Mouse (Mus musculus): ENCODE measurements around the gene Krt7.

The Krt7 gene

DNA sequence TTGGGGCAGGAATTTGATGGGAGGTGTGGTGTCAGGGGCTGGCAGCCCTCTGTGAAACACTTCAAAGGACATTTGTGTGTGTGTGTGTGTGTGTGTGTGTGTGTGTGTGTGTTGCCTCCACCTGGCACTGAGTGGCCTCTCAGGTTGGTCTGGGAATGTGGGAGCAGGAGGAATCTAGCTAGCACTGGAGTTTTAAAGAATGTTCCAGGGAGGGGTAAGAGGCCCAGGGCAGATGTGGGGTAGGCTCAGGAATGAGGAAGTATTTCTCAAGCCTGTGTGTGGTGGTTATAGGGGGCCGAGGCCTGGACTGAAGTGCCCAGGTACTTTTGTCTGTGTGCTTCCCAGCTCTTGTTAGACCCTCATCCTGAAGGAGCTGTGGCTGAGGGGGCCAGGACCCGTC is at the start of gene Krt7:
TSS of gene Krt7 (plus strand) at position 269 of the 400 bp plus-strand sequence.
- no peak for DNase-seq (ENCODE audit: low read depth, low spot score)

DNA sequence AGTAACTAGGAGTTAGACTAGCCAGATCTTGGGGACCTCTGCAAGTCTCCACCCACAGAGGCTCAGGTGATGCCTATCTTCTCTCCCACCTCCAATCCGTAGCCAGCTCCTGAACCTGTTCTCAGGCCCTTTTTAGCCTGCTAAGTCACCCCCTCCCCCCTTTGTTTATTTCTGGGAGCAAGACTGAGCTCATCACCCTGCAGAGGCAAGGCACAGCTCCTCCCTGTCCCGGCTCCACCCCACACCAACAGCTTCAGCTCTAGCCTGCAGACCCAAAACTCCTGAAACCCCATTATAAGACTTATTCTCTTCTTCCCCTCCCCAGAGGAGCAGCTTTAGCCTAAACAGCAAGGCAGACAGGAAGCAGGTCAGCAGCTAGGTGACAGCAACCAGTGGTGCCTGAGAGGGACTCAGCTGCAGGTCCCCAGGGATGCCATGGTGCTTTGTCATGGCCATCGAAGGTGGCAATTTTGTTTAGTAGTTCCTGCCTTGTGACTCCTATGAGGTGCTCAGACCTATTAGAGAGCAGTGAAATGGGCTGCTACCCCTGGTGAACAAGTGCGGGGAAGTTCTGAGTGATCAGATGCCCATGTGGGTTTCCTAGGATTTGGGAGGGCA is 48.3 kb upstream of the Krt7 start:
- DNase-seq (ENCODE audit: low read depth, low spot score), result no peak

DNA sequence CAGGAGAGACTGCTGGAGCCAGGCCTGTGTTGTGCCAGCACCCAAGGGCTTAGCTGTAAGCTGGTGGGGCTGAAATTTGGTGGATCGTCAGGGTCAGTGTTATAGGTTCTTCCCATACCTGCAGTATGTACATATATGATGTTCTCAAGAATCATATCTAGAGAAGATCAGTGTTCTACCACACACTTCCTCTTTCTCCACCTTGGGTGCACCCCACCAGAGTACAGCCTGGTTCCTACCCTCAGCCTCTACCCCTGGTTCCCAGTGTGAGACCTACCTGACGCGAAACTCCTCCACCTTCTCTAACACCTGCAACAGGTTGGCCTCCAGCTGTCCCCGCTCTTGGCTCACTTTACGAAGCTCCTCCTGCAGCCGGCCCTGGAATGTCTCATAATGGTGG is 46.9 kb upstream of the Krt7 start:
- no peak for DNase-seq (ENCODE audit: low read depth, low spot score)

DNA sequence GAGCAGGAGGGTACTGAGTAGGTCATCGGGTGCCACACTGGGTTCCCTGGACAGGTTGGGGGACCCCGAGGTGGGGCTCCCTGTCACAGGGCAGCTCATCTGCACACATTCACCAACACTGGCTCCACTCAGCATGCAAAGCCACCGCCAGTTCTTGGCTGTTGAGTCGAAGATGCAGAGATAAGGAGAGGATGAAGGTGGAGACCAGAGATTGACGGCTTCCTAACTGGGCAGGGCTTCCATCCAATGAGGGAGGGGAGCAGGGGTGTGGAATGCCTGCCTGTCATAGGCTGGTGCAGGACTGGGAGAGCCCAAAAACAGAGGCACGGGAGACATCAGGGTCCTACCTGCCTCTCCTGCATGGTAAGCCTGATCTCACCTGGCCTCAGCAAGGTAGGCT is 46.4 kb upstream of the Krt7 start:
- no peak for DNase-seq (ENCODE audit: low read depth, low spot score)

DNA sequence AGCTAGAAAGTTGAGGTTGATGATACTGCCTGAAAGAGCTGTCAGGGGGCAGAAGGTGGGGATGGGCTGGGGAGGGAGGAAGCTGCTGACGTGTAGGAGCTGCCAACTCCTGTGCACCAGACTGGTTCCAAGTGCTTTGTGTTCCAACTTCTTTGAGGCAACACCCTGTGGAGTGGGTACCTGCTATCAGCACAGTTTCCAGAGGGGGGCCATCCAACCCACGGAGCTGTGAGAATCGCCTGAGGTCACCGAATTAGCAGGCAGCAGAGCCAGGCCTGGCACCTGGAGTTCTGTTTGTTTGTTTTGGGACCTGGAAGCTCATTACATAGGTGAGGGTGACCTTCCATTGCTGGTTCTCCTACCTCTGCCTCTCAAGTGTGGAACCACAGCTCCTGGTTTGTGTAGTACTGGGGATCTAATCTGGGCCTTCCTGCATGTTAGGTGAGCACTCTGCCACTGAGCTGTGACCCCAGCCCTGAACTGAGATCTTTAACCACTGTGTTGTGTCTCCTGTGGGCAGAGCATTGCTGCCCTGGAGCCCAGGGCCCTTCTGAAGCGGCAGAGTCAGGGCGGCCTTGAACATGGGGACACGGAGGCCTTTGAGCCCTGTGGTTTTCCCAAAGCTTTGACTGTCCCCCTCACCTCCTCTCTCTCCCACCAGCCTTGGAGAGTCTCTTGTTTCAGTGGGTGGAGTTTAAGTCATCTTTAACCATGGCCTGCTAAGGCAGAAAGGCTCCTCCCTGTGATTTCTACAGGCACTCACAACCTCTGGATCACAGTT is 45.8 kb upstream of the Krt7 start:
- no peak for DNase-seq (ENCODE audit: low read depth, low spot score)

DNA sequence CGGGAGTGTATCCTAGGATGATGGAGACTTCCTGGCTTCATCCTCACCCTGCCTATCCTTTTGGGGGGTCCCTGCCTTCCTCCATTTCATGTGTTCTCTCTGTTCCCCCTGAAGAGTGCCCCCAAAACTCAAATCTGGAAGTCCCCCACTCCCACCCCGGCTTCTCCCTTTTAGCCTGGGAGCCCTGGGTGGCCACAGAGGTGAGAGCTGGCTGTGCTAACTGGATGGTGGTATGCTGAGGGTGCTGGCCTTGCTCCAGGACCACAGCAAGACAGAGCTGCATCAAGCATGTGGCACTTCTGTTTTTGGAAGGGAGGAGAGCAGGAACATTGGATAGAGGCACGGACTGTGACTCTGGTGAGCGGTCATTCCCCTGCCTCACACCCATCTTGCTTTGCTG is 45.1 kb upstream of the Krt7 start:
- DNase-seq (ENCODE audit: low read depth, low spot score), result no peak

DNA sequence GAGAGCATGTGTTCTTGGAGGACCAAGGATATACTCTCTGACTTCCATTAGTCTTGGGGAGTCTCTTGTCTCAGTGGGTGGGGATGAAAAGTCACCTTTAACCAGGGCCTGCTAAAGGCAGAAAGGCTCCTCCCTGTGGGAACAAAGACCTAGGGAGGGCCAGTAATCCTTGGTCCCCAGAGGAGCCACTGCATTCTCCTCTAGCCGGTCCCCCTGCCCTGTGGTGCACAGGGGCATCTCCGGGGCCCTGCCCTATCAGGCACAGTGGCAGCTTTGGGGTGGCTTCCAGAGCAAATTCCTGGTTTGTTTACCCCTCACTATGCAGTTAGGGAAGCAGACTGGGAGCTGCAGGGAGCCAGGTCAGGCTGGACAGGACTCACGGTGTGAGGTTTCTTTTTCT is 44.4 kb upstream of the Krt7 start:
- no peak for DNase-seq (ENCODE audit: low read depth, low spot score)

DNA sequence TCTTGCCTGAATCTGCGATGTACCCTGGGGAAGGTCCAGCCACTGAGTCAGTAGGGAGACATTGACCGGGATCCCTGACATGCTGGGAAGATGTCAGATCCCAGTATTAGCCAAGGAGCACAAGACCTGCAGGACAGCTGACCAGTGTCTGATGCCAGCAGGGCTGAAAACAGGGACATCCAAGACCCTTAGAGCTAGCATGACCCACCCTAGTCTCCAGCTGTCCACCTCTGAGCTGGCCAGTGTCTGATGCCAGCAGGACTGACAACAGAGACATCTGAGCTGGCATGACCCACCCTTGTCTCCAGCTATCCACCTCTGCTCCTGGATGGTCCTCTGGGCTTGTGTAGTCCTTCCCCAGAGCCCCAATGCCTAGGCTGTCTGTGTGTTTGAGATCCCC is 43.9 kb upstream of the Krt7 start:
- DNase-seq (ENCODE audit: low read depth, low spot score), result no peak

DNA sequence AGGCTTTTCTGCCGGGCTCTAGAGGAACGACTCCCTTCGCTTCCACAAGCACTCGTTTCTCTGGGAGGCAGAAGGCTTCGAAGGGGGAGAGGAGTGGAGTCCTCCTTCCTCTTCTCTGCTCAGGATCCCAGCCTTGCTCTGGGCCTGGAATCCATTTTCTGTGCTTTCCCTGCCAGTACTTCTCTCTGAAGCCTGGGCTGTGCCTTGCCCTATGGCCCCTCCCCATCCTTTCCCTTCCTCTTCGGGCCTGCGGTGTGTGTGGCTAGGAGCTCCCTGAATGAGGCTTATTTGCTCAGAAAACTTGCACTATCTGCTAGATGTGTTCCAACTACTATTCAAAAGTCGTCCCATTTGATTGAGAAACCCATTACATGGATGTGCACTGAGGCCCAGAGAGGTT is 43.3 kb upstream of the Krt7 start:
- DNase-seq (ENCODE audit: low read depth, low spot score), result no peak

DNA sequence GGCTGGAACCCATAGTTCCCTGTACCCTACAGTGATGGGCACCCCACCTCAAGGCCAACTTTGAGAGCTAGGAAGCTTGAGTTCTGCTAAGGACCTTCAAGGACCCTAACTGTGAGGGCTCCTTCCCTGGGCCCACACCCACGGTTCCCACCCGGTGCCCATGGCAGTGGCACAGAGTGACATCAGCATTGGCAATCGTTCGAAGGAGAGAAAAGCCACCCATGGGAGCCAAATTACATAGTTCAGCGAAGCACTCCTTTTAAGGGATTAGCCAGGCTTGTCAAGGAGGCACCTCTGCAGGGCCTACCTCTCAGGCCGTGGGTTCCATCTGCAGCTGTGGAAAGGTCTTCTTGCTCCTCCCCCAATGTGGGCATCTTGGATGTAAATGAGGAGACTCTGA is 42.8 kb upstream of the Krt7 start:
- no peak for DNase-seq (ENCODE audit: low read depth, low spot score)

DNA sequence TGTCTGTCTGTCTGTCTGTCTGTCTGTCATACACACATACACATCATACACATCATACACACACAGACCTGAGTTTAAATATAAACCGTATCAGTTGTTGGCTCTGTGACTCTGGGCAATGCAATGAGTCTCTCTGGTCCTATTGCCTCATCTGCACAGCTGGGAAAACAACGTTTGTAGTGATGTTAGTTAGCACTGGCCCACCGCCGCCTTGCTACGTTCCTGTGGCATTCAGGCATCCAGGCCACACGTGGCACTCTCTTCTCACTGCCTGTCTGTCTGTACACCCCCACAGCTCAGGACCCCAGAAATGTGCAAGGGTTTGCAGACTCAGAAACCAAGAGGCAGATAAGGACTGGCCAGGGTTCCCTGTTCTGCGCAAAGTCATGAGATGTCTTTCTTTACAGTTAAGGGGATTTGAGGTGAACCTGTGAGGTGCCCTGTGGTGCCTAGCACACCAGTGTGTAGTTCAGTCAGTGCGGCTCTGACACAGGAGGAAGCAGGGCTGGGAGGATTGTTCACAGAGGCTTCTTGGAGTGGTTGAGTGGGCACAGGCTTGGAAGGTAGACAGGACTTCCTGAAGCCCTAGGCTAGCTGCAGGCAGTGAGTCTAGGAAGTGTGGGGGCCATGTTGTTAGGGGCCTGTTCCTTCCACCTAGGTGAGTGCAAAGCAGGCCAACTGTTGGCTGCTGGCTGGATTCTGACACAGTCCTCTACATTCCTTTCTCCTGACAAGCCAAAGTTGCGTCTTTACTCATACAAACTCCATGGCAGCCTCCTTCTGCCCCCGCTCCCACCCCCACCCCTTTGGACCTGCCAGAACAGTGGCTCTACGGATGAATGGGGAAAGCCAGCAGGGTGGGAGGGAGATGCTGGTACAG is 42.1 kb upstream of the Krt7 start:
- DNase-seq (ENCODE audit: low read depth, low spot score), result no peak

DNA sequence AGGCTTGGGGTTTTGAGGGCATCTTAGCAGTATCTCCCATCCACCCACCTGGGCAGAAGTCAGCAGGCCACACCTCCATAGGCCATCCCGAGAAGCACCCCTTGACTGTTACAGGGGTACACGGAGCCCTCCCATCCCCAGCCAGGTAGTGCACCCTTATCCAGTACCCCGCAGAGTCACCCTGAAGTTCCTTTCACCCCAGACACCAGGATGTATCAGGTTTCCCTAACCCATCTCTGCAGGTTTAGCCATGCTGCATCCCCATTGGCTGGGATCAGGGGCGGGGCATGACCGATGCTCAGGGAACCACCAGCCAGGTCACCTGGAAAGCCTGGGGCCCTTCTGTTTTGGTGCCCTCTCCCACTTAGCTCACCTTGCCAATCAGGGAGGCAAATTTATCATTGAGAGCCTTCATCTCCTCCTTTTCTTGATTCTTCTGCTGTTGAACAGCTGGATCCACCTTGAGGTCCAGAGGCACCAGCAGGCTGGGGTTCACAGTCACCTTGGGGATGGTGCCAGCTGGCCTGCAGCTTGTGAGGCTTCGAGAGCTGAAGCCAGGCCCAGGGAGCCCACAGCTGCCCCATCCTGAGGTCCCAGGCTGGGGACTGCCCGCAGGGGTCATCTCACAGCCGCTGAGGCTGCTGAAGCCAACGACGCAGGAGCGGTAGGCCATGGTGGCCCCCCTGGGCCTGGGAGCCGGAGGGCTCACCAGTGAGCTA is 41.3 kb upstream of the Krt7 start:
- no peak for DNase-seq (ENCODE audit: low read depth, low spot score)

DNA sequence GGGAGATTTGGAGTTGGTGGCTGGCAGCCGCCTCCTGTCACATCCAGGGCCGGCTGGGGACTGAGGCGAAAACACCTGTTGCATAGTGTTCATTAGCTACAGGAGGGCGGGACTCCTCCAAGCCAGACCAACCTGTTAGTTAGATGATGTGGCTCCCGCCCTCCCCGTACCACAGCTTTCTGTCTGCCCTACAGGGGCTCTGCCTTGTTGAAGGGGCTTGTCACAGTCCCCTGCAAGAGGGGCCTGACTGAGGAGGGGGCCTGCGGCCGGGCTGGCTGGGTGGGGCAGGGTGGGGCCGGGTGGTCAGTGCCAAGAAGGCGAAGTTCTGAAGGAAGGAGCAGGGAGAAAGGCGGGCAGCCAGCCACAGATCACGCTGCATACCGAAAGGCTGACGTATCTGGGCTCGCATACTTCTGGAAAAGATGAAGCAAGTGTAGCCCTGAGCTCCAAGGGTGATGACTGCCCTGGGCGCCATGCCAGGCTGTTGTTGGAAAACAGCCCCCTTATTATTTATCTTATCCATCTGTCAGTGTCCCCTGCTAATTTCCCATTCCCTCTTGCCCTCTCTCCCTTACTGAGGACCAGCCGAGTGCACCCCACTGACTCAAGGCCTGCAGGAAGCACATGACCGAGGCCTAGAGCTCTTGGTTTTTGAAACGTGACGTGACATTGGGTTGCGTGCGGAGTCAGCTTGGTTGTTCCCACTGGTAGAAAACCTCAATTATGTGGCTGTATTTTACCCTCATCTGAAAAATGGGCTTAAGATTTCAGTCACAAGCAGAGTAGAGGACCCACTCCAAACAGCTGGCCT is 40.5 kb upstream of the Krt7 start, which contains the start of gene Krt80:
TSS of gene Krt80 (minus strand) at position 62 of the 811 bp plus-strand sequence.
- DNase-seq (ENCODE audit: low read depth, low spot score), result no peak

DNA sequence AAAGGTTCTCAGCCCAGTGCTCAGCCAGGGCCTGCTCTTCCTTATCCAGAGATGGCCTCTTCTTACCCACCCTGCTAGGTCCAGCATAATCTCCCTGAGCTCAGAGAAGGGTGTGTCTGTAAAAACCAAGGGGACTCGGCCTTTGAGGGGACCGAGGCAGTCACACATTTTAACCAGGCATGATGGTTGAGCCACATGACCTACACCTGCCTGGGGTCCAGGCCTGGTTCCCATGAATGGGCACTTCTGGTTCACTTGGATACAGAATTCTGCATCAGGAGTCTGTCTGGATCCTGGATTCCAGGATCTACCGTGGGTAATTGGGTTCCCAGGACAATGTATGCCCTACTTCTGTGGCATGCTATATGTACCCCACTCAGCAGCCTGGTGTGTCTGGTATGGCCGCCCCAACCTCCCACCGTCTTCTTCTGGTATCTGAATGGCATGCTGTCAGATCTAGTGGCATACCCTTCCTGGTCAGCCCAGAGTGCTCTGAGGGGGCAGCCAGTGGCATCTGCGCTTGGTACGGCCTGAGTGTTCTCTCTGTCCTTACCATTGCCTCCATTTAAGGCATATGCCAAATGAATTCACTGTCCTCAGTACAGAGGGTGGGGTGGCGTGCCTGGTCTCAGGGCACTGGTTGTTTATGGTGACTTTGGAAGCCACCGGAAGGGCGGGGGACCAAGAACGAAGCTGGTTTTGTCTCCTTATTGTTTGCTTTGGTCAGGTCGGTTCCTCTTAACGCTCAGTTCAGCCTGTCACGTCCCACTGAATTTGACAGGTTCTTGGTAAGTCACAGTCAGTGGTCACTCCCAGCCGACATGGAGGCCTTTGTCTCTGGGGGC is 39.5 kb upstream of the Krt7 start:
- DNase-seq (ENCODE audit: low read depth, low spot score), result no peak

DNA sequence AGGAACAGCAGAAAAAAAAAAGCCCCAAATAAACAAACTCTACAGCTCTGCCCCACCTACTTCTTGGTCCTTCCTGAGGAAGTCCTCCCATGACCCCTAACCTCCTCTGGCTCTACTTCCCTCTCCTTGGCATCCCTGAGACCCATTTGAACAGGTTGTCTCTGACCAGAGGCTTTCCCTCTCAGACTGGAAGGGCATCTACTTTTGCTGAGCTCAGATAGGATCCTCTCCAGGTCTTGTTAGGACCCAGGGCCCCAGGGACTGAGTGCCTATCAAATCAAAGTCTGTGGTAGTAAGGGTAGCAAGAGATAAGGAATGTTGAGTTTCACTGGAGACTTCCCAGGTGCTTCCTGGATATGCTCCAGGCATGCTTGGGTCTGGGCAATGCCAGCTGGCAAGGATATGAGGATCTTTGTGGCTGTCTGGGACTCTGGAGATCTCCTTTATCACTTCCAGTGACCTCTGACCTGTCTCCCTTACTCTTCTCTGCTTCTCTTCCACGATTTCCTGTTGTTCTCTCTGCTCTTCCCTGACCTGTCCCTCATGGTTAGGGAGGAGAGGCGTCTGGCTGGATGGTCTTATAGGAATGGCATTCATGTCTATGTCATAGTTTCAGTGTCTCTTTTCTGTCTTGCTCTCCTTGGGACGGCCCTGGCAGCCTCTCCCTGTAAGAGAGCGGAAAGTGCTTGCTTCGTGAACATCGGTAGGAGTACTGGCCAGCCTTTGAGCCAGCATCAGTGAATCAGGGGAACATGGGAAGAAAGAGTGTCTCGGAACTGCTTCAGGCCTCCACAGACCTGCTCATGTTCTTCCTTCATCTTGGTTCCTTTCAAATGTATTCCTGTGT is 38.5 kb upstream of the Krt7 start:
- DNase-seq (ENCODE audit: low read depth, low spot score), result no peak

DNA sequence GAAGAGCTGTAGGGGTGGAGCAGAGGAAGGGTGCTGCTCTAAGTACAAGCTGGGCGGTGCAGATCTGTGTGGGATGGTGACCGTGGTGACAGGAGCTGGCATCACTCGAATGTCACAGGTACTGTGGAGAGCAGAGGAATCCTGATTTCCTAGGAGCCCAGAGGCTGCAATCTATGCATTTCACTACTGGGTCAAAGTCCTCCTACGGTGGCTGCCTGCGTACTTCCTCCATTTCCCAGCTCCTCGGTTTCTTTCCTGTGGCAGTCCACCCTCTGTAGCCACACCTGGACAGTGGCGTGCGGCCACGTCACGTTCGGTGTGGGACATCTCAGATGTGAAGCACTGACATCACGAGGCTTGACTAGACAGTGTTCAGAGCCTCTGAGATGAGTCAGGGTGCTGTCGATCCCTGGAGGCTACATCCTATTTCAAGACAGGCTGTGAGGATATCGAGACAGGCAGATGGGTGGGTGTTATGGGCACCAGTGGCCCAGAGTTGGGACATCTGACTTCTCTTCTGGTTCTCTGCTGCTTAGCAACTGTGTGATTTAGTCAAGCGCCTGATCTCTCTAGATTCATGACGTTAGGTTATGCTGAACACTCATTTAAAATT is 37.5 kb upstream of the Krt7 start:
- no peak for DNase-seq (ENCODE audit: low read depth, low spot score)

DNA sequence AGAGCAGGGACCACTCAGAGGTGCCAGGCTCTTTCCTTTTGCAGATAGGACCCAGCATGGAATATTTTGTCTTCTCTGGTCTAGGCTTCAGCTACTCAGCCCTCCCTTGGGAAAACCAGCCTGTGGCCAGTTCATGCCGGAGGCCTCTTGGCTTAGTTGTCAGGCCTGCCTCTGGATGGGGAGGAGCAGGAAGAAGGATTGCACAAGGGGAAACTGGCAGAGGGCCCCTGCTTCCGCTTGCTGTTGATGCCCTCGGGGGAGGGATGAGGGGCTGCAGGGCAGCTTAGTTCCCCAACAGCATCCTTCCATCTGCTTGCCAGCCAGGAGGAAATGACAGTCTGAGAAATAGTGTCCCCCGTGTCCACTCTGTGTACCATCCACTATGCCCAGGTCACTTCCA is 36.0 kb upstream of the Krt7 start:
- DNase-seq (ENCODE audit: low read depth, low spot score), result no peak

DNA sequence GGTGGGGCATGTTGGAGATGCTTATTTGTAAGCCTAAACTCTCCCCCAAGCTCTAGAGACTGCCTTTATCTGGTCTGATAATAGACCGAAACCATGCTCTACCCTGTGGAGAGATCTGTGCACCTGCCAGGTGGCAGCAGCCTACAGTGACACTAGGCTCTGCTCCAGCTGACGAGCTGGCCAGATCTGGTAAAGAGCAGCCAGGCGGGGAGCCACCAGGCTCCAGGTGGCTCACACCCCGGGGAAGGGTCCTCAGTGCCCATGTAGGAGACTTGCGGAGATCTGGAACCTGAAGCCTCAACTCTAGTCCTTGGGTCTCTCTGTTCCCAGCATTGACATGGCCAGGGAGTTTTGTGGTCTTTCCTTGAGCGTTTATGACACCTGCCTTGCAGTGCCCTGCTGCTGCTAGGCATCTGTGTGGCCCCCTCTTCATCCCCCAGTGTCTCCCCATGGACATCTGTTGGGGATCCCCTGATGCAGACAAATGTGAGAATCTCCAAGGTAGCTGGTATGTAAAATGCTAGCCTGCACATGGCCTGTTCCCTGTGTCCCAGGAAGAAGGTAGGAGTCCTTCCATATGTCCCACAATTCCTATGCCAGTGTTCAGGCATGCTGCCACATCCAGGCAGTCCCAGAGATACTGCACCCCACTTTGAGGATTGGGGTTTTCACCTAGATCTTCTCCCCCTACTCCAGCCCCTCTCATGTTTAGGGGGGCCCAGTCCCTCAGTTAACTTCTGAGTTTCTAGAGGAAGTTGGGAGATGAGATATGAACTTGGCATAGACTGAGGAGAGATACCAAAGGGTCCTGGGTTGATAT is 34.7 kb upstream of the Krt7 start:
- no peak for DNase-seq (ENCODE audit: low read depth, low spot score)

Data from retina, adult 2 months (tissue).